In genomic region chr6:88821901-88822300, GRCm38 (mm10) we compare ENCODE assay signal across 9 mouse cellular contexts. TPM values are rescaled to one million over a fixed set of nuclear protein-coding genes. Genes with fewer than 3 reads are reported as not detected.
DNase-seq lines count a peak whose midpoint lies in the region; ATAC-seq and TF ChIP-seq lines count a peak whose summit lies in the region.
"Had no signal": no experiment of that assay in that cellular context is flagged by ENCODE, and none has a peak within 500 bp of the region (broad histone marks: within the 10 kb centered on the region; RNA-seq: fewer than 3 reads in every experiment).

No protein-coding gene starts in this region.

- 35% methylated on average over 11 of the region's 11 CpGs for WGBS in lung, adult 2 months
- WGBS in lung, embryonic 16.5 days, result 39% methylated on average over 11 of the region's 11 CpGs
- 81% methylated on average over 11 of the region's 11 CpGs for WGBS in liver, postnatal 0 days (ENCODE audit: insufficient replicate concordance)

- H3K4me2 ChIP-seq in lung, embryonic 16.5 days (ENCODE audit: low read depth, low read length), result no peak overlapping the region
- no peak overlapping the region for H3K4me2 ChIP-seq in liver, postnatal 0 days (ENCODE audit: low read depth, low read length)

- no peak for TF ChIP-seq POLR2A in lung, adult 2 months (IDR thresholded peaks at IDR 0.05; ENCODE audit: borderline replicate concordance, extremely low read depth, low read depth, low read length)

- peaks cover 13% of the 10 kb centered on the region for H3K4me1 ChIP-seq in lung, adult 2 months (ENCODE audit: control insufficient read depth, insufficient read depth, low read length)
- H3K4me1 ChIP-seq in brown adipose tissue, adult 24 weeks (ENCODE audit: control insufficient read depth, insufficient read depth, insufficient read length, low read length), result peaks cover 32% of the 10 kb centered on the region
- H3K4me1 ChIP-seq in lung, embryonic 16.5 days (replicated peaks; ENCODE audit: control insufficient read depth, insufficient read depth, low read length), result peaks cover 20% of the 10 kb centered on the region
- H3K4me1 ChIP-seq in liver, postnatal 0 days (ENCODE audit: insufficient read depth), result peaks cover 6% of the 10 kb centered on the region

- H3K9me3 ChIP-seq in lung, embryonic 16.5 days (ENCODE audit: control insufficient read depth, low read length), result no peaks in the 10 kb centered on the region
- H3K9me3 ChIP-seq in liver, postnatal 0 days (ENCODE audit: low read length), result no peaks in the 10 kb centered on the region
- H3K9me3 ChIP-seq: G1E had no signal

- ATAC-seq in lung, embryonic 16.5 days (ENCODE audit: low read depth), result peak; percentile 66
- ATAC-seq in liver, postnatal 0 days, result no peak

- DNase-seq in lung, adult 18-20 months, result peak; percentile 57 to 73
- DNase-seq in lung, adult 2 months, result no peak
- DNase-seq in gastrocnemius, adult 8-10 months (ENCODE audit: low spot score in 2 of 2), result peak; percentile 33 to 68
- DNase-seq in left cerebral cortex, postnatal 14 days (ENCODE audit: low spot score in 2 of 2), result no peak
- no peak for DNase-seq in thymus, postnatal 14 days
- no peak for DNase-seq in liver, postnatal 0 days

- no peak for TF ChIP-seq EP300 in liver, postnatal 0 days (IDR thresholded peaks at IDR 0.05; ENCODE audit: low read depth)

- intact Hi-C loops in left cerebral cortex, postnatal 14 days (cut with DNase I), result no loop called here

- H3K27me3 ChIP-seq in lung, embryonic 16.5 days (ENCODE audit: control insufficient read depth, insufficient read depth, low read depth, low read length), result no peaks in the 10 kb centered on the region
- no peaks in the 10 kb centered on the region for H3K27me3 ChIP-seq in liver, postnatal 0 days (ENCODE audit: insufficient read depth, low read length)

- no peaks in the 10 kb centered on the region for H3K36me3 ChIP-seq in lung, embryonic 16.5 days (ENCODE audit: control insufficient read depth, insufficient read depth, low read length)
- H3K36me3 ChIP-seq in liver, postnatal 0 days (replicated peaks; ENCODE audit: insufficient read depth, low read length), result peaks cover 30% of the 10 kb centered on the region
- H3K36me3 ChIP-seq: G1E had no signal

- TF ChIP-seq CTCF in lung, adult 2 months (IDR thresholded peaks at IDR 0.05; ENCODE audit: insufficient read depth, low read length), result no peak
- TF ChIP-seq CTCF in liver, postnatal 0 days (IDR thresholded peaks at IDR 0.05; ENCODE audit: low read depth), result no peak

- H3K27ac ChIP-seq in brown adipose tissue, adult 24 weeks (replicated peaks; ENCODE audit: low read depth, low read length), result peak overlapping the region; percentile 78
- no peak overlapping the region for H3K27ac ChIP-seq in lung, embryonic 16.5 days (ENCODE audit: low read length)
- no peak overlapping the region for H3K27ac ChIP-seq in liver, postnatal 0 days (ENCODE audit: low read depth)

- no peak overlapping the region for H3K4me3 ChIP-seq in lung, adult 2 months (replicated peaks; ENCODE audit: extremely low read depth, low read depth, low read length)
- no peak overlapping the region for H3K4me3 ChIP-seq in brown adipose tissue, adult 24 weeks (ENCODE audit: insufficient read depth, low read depth, low read length)
- H3K4me3 ChIP-seq in lung, embryonic 16.5 days (ENCODE audit: low read length), result no peak overlapping the region
- no peak overlapping the region for H3K4me3 ChIP-seq in liver, postnatal 0 days (ENCODE audit: low read depth, low read length)

- H3K9ac ChIP-seq in lung, embryonic 16.5 days (ENCODE audit: low read length), result no peak overlapping the region
- no peak overlapping the region for H3K9ac ChIP-seq in liver, postnatal 0 days (replicated peaks)

RNA-seq across cellular contexts. Expression of gene Abtb1, which starts 19.9 kb away (rescaled TPM):
- 80.0 and 90.8 TPM in 2 replicates for polyA plus RNA-seq in lung, adult 2 months (2012; rRNA removed)
- 8.6 and 12.6 TPM in 2 replicates for polyA plus RNA-seq in brown adipose tissue, adult 24 weeks (2012; ENCODE audit: insufficient read depth, insufficient read length, missing spikeins)
- 10 to 100 TPM; 21.1 to 25.9 (median 22.0) TPM for total RNA-seq in gastrocnemius, adult 8-10 months (2022)
- 49.5 and 50.4 TPM in 2 replicates for polyA plus RNA-seq in lung, embryonic 16.5 days (2015; fragmentation: Nextera tagmentation; extraction: Ambion mirVana)
- 10 to 100 TPM; 32.6 to 34.6 TPM for total RNA-seq in left cerebral cortex, postnatal 14 days (2021)
- 36.2 and 39.1 TPM in 2 replicates for polyA plus RNA-seq in liver, postnatal 0 days (2015; fragmentation: Nextera tagmentation; extraction: Ambion mirVana)

RNA-seq across cellular contexts. Expression of gene Podxl2, which starts 52.9 kb away (rescaled TPM):
- 35.8 and 51.4 TPM in 2 replicates for polyA plus RNA-seq in lung, adult 2 months (2012; rRNA removed)
- polyA plus RNA-seq in brown adipose tissue, adult 24 weeks (2012; ENCODE audit: insufficient read depth, insufficient read length, missing spikeins), result 1.1 and 1.6 TPM in 2 replicates
- total RNA-seq in gastrocnemius, adult 8-10 months (2022), result 10 to 100 TPM; 66.1 to 68.8 (median 66.9) TPM
- 27.1 and 35.1 TPM in 2 replicates for polyA plus RNA-seq in lung, embryonic 16.5 days (2015; fragmentation: Nextera tagmentation; extraction: Ambion mirVana)
- total RNA-seq in left cerebral cortex, postnatal 14 days (2021), result 100 to 1,000 TPM; 191 to 243 TPM
- polyA plus RNA-seq in liver, postnatal 0 days (2015; fragmentation: Nextera tagmentation; extraction: Ambion mirVana), result 1.1 and 1.3 TPM in 2 replicates
- polyA plus RNA-seq: G1E had no signal

Comparison
In these comparisons a context has a peak if more than half of its experiments do, and no peak if none do; other contexts are left out.
1. DNase-seq: peak in lung, adult 18-20 months (2 of 2) and gastrocnemius, adult 8-10 months (2 of 2); none in lung, adult 2 months (single experiment), left cerebral cortex, postnatal 14 days (0 of 2), thymus, postnatal 14 days (single experiment) and liver, postnatal 0 days (single experiment).
2. RNA of gene Podxl2, which starts 52.9 kb away (polyA plus RNA-seq): 35.8 to 51.4 TPM in lung, adult 2 months and 27.1 to 35.1 TPM in lung, embryonic 16.5 days; 1.1 to 1.3 TPM in liver, postnatal 0 days and 1.1 to 1.6 TPM in brown adipose tissue, adult 24 weeks; every median in the first group is over 10 times any median in the second.